Mouse (Mus musculus) retina, adult 2 months (tissue): ENCODE data around the gene Ormdl1.
"Not testable (repeated sequence)": the region's sequence is repeated elsewhere in the genome, so short reads cannot be mapped to it uniquely, and the experiment has no call there.

Experiments used
- DNase-seq: peaks from one replicate; pipeline ENCODE4 v3.0.0-alpha.2; 2012; ENCODE audit warnings: low read depth, low spot score

Gene Ormdl1

DNA sequence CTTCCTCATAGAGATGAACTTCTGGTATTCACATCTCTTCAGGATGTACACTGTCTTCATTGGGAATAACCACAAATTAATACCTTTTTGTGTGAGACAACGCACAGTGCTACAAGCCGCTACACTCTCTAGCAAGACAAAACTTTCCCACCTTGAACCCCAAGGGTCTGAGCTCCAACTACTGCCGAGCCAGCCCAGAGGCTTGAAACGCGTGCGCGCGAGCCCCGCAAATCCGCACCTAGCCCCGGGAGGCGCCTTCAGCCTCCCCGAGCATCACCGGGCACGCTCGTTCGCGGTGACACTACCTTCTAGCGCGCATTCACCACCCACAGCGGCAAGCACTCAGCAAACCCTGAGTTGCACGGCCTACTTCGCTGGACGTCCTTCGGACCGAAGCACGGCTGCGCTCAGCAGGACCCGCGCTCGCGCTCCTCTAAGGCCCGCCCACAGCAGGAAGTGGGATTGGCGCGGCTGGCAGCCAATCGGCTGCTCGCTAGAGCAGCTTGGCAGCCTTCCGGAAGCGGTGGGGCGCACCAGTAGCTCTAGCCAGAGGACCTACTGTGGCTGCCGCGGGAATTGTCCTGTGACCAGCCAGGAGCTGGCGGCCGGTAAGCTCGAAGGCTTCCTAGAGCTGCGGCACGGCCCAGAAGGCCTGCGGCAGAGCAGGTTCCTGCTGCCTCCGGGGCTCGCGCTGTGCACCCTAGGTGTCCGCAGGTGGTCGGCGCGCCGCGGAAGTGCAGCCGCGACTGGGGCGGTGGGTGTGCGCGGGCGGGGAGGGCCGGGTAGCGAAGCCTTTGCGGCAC is at the start of gene Ormdl1, which contains the start of the genes Pms1 and Gm28778:
Gene Ormdl1, plus strand, starts transcription at position 515 of the 803 bp plus-strand sequence.
Gene Pms1, minus strand, starts transcription at position 438 of the 803 bp plus-strand sequence.
Gene Gm28778, plus strand, starts transcription at position 531 of the 803 bp plus-strand sequence.
- peak; percentile 85 for DNase-seq

DNA sequence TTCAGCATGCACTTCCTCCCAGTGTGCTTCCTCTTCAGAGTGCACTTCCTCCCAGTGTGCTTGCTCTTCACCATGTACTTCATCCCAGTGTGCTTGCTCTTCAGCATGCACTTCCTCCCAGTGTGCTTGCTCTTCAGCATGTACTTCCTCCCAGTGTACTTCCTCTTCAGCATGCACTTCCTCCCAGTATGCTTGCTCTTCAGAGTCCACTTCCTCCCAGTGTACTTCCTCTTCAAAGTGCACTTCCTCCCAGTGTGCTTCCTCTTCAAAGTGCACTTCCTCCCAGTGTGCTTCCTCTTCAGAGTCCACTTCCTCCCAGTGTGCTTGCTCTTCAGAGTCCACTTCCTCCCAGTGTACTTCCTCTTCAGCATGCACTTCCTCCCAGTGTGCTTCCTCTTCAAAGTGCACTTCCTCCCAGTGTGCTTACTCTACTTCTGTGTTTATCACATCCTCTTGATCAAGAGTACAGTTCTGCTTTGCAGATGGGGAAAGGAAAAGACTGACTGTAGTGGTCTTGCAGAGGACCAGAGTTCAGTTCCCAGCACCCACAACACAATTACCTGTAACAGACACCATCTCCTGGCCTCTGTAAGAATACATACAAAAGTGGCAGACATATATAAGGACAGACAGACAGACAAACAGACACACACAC is 31.8 kb upstream of the Ormdl1 start:
- DNase-seq, result not testable (repeated sequence)

DNA sequence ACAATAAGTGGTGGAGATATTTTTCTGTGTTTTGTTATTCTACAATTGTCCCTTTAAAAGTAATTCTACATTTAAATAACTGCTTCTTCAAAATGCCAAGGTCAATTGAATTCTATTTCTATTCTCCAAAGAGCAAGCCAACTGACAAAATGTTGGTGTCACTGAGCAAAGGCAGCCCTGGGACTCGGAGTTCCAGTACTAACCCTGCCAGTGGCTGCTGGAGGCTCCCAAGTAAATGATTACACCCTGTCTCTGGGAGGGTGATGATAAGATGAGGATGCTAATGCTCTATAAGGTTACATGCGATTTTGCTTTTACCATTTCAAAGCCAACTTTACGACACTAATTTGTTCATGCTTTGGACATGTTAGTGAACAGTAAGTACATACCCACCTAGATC is 27.0 kb upstream of the Ormdl1 start:
- DNase-seq, result no peak

DNA sequence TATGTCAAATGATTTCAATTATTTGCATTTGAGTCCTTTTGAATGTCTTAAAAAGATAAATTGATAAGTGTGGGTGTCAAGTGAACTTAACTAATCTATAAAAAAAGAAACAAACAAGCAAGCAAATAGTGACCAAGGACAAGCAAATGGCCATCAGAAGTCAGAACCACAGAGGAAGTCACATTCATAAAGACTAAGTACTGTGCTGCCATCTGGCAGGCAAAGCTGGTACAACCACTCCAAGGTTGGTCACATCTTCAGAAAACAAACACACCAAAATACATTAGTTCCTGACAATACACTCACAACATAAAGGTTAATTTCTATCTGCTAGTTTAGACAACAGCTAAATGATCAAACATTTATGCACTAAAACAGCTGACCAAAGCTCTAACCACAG is 24.2 kb upstream of the Ormdl1 start:
- no peak for DNase-seq

DNA sequence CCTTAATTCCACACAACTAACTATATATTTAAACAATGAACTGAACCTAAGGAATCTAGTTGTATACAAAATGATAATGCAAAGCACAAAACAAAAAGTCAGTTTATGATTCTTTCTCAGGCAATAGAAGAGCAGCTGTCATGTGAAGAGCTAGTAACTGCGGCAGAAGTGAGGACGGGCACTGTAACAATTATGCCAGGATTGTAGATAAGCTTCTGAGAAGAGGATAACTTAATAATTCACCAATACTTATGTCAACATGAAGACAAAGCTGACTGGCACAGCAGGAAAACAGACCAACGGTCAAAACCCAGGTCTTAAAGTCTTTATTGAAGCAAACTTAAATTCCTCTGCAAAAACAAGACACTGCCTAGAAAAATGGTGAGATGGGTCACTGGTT is 5.7 kb upstream of the Ormdl1 start:
- no peak for DNase-seq

DNA sequence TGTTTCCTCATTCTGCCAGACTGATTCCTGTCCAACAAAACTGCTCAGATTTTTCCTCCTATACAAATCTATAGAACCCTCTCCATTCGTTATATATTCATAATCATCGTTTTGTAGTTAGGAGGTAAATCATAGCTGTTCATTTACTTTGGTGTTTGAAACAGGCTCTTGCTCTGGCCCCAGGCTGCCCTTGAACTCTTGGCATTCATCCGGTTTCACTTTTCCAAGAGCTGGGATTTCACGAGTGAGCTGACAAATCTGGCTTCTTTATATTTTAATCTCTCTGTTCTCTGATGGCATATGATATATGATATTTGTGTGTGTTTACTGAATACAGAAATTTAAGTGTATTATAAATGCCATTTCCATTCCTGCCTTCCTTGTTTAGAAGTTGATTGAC is 3.6 kb downstream of the Ormdl1 start:
- no peak for DNase-seq

DNA sequence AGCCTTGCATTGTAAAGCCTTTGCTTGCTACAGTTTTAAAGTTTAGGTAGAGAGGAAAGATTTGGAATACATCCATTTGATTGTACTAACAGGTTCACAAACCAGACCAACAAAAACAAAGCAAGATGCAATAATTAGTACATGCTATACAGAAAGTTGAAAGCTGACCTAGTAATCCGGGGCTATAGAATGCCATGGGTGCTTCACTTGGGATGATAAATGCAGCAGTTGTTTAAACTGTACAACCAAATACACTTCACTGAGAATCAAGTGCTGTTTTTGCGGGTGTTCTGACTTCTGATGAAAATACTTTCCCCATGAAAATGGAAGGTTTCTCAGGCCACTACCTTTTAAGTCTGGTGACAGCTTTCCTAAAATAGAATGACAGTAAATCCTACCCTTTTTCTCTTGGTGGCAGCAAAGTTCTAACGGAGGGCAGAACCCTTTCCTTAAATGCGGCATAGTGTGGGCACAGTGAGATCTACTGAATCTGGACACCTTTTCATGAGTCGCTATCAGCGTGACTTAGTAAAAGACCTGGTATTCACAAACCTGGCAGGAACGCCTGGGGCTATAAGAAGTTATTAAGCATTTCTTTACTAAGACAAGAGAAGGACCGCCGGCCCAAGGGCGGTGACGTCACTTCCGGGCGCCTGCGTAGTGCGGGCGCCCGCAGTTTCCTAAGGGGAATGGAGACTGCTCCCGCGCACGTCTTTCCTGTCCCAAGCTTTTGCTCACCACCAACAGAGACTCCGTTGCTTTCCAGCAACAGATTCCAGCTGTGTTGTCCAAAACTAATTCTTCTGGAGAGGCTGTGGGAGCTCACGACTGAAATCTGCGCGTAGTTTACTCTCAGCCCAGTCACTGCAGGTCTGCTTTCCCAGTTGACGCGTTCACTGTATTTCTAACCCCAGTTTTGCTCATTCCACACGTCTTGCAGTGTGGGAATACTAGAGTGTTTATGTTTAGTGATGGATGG is 16.4 kb downstream of the Ormdl1 start, which contains the start of gene Osgepl1:
Gene Osgepl1, plus strand, starts transcription at position 636 of the 979 bp plus-strand sequence.
- peak; percentile 66 for DNase-seq

DNA sequence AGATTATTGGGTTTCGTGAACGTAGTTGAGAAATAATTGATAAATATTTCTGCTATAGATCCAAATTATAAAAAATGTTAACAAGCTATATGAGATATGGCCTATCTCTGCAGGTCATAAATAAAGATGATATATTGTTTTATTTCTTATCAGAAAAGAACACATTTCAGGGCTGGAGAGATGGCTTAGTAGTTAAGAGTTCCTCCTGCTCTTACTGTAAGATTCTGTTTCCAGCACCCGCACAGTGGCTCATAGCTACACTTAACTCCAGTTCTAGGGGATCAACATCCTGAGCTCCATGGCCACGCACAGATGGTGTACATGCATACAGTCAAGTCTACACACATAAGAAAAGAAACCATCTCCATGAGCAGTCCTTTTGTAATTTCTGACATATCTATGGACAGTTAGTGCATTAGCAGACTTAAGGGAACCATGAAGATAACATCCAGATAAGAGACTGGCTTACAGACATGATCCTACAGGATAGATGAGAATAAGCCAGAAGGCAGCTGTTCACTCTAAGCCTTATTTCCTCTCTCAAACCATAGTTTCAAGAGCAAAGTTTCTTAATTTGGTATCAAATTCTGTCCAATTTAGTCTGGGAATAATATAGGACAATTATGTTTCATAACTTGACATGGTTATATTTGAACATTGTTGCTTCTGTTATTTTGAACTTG is 24.9 kb downstream of the Ormdl1 start:
- no peak for DNase-seq

DNA sequence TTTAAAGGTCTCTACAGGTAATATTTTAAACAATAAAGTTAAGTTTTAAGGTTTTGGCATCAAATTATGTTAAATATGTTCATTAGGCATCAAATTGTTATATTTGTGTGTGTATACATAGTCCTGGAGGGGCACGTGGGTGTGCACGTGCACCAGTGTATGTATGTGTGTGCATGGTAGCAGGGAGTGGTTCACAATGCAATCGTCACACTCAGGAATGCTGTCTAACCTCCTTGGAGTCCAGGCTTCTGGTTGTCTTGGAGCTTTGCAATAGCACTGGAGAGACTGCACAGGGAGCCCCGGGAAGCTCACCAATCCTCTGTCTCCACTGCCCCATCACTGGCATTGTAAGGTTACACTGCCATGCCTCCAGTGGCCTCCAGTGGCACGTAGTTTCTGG is 26.4 kb downstream of the Ormdl1 start:
- no peak for DNase-seq

DNA sequence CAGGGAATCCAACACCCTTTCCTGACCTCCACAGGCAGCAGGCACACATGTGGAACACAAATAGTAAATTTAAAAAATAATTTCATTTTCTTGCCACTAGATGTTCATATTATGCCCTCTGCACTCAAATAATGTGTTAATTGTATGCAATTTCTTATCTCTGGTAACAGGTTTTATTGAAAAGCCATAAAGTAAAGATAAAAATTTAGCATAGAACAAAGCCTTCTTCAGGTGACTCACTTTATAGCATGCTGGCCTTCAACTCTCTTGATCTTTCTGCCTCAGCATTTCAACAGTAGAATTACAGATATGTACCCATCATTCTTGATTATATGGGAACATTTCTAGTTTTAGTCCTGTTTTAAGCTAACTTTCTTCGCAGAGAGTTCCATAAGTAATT is 27.4 kb downstream of the Ormdl1 start:
- no peak for DNase-seq

DNA sequence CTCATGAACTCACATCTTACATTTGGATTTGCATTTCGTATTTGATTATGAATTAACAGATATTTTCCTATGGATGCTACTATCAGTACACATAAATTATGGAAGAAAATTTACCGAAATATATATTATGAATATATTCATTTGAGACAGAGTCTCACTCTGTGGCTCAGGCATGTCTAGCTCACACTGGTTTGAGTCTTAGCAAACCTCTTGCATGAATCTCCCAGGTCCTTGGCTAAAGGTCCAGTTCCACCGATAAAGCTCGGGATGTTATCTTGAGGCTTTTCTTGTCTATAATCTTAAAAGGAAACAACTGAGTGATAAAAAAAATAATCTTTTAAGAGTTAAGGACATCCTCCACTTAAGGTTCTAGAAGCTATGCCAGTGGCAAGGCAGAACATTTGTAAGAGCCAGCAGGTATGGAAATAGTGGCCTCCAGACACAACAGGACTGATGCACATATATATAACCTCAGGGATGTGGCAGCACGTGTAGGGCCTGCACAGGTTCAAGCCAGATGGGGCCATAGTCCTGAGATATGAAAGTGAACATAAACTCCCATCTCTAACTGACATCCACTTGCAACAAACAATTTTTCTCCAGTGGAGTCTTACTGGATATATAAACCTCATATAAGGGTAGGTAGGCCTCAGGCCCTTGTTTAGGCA is 28.1 kb downstream of the Ormdl1 start:
- DNase-seq, result no peak

DNA sequence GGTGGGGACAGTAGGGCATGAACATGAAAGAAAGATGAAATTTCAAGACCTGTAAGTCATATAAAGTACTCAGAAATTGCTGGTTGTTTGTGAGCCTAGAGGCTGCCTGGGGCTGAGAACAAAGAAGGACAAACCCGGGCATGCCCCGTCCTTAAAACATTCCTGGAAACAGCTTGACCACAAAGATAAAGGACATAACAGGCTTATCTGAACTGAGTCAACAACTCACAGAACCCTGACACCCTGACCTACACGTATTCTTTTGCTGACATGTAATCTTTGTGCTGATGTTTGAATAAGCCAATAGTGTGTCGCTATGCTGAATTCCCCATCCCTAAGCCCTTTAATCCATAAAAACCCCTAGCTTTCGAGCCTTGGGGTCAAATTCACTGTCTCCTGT is 36.6 kb downstream of the Ormdl1 start:
- DNase-seq, result not testable (repeated sequence)

DNA sequence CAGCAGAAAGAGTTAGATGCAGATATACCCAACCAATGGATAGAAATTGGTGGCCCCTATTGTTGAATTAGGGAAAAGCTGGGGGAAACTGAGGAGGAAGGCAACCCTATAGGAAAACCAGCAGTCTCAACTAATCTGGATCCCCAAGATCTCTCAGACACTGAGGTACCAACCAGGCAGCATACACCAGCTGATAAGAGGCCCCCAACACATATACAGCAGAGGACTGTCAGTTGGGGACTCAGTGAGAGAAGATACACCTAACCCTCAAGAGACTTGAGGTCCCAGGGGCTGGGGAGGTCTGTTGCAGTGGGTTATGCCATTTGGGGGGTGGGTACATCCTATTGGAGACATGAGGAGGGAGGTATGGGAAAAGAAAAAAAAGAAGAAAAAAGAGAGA is 38.6 kb downstream of the Ormdl1 start:
- DNase-seq, result no peak

DNA sequence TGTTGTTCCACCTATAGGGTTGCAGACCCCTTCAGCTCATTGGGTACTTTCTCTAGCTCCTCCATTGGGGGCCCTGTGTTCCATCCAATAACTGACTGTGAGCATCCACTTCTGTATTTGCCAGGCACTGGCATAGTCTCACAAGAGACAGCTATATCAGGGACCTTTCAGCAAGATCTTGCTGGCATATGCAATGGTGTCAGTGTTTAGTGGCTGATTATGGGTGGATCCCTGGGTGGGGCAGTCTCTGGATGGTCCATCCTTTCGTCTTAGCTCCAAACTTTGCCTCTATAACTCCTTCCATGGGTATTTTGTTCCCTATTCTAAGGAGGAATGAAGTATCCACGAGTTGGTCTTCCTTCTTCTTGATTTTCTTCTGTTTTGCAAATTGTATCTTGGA is 40.5 kb downstream of the Ormdl1 start:
- DNase-seq, result not testable (repeated sequence)

DNA sequence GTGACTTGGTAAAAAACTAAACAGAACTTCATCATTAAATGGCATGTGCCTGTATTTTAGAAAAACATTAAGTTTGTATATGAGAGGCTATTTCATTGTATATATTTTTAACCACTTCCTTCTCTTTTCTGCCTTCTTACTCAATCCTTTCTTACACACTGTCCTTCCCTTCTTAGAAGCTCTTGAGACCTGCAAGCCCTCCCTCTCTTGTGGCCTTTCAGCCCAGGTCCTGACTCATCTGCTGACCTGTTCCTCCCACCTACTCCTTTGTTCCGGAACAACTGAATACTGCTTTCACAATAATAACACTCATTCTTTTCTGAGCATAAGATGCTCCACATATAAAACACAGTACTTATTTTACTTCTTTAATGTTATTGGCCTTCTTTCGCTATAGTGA is 44.2 kb downstream of the Ormdl1 start:
- DNase-seq, result no peak

DNA sequence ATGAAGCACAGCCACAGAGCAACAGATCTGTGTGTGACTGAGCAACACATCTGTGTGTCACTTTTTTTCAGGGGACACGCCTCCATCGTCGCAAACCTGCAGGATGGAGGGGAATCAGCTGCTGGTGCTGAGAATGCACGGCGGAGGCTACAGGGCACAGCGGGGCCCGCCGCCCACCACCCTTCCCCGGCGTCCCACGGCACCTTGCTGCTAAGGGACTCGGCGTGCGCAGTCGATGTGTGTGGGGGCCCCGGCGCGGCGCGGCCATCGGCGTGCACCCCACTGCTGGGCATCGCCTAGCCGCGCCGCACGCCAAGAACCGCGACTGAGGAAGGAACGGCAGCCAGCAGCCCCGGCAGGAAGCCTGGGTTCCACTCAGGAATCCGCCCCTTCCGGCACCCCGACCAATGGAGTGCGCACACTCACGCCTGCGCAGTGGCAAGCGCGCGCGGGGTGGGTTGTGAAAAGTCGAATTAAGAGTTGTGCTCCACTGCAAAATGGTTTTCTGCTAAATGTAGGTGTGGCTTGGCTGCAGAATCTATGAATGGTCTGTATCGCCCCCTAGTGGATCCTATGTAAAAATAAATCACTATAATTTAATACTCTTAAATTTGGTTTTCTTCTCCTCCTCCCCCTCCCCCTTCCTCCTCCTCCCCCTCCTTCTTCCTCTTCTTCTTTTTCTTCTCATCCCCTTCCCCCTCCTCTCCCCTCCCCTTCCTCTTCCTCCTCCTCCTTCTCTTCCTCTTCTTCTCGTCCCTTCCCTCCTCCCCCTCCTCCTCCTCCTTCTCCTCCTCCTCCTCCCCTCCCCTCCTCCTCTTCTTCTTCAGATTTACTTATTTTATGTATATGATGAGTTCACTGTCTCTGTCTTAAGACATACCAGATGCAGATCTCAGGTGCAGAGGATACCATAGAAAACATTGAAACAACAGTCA is 55.7 kb downstream of the Ormdl1 start, which contains the start of the genes Asdurf, Gm28551 and Asnsd1:
Gene Asdurf, minus strand, starts transcription at position 293 of the 935 bp plus-strand sequence.
Gene Gm28551, minus strand, starts transcription at position 341 of the 935 bp plus-strand sequence.
Gene Asnsd1, minus strand, starts transcription at position 426 of the 935 bp plus-strand sequence.
- DNase-seq, result peak; percentile 84

DNA sequence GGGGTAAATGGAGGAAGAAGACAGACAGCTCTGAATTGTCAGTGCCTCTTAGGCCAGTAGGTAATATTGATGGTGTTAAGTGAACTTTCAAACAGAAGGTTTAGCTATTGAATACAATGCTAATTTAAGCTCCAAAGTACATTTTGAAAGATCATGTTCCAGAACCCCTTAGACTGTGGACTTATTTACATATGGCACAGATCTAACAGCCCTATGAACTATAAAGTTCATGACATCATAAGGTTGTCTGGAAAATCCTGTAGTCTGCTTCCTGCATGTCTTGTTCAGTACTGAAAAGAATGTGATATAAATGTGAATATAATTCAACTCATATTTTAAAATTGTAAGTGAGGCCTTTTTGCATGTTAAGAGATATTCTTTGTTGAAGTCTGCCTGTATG is 62.1 kb downstream of the Ormdl1 start:
- no peak for DNase-seq
